Mouse (Mus musculus) lung, postnatal 0 days (tissue): ENCODE measurements around the gene Hspbap1.

Experiments used
- CTCF ChIP-seq: IDR thresholded peaks from 2 replicates; pipeline ENCODE4 v1.5.1; 2016; ENCODE audit warnings: antibody characterized with exemption, mild to moderate bottlenecking
- EP300 ChIP-seq: IDR thresholded peaks from 2 replicates; pipeline ENCODE4 v1.6.1; 2016; ENCODE audit warnings: antibody characterized with exemption, mild to moderate bottlenecking, control low read depth

DNA sequence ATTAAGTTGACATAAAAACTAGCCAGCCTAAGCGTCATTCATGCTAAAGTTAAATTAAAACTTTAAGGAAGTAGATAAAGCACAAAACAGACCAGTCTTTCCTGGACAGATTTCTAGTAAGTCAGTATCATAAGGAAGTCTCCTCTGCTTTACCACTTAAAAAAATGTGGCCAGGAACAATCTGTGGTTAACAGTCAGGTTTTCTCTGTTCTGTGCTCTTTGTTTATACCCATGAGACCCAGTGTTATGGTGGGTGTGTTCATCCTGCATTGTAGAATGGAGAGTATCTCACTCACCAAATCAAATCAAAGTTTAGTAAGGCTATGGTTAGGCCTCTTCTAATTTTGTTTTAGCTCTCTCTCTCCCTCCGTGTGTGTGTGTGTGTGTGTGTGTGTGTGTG lies 4.7 kb upstream of the Hspbap1 start:
- TF ChIP-seq CTCF (no peak), EP300 (no peak)
